Mouse (Mus musculus) hindbrain, embryonic 14.5 days (tissue): ENCODE results near the gene Chek1. TPM values are rescaled to one million over a fixed set of nuclear protein-coding genes. Genes with fewer than 3 reads are reported as not detected.

Source experiments
- ATAC-seq: fragments of 200-750 bp; cut with Nextera tagmentation; 2 replicates; pipeline ENCODE4 v1.8.0; 2017; ENCODE audit warnings: moderate number of reproducible peaks, mild to moderate bottlenecking, moderate TSS enrichment, moderate library complexity; ENCODE audit not compliant: low FRiP score
- DNase-seq: peaks from one replicate; pipeline ENCODE4 v3.0.0-alpha.2; 2015; ENCODE audit warnings: low spot score
- H3K27ac ChIP-seq: fragments of 300-500 bp; sonication (generic); 2 replicates; pipeline ENCODE4 v1.5.1; 2014; ENCODE audit warnings: mild to moderate bottlenecking, moderate library complexity
- H3K27me3 ChIP-seq: fragments of 300-500 bp; sonication (generic); 2 replicates; pipeline ENCODE4 v1.6.1; 2014; ENCODE audit warnings: mild to moderate bottlenecking, low read length, mixed read lengths; ENCODE audit not compliant: control insufficient read depth, insufficient read depth
- H3K36me3 ChIP-seq: fragments of 300-500 bp; sonication (generic); replicated peaks from 2 replicates; pipeline ENCODE4 v1.6.1; 2014; ENCODE audit not compliant: control insufficient read depth, insufficient read depth
- H3K4me1 ChIP-seq: fragments of 300-500 bp; sonication (generic); replicated peaks from 2 replicates; pipeline ENCODE4 v1.6.1; 2014; ENCODE audit warnings: antibody characterized with exemption, low read length, mixed read lengths; ENCODE audit not compliant: control insufficient read depth, insufficient read depth
- H3K4me2 ChIP-seq: fragments of 300-500 bp; sonication (generic); replicated peaks from 2 replicates; pipeline ENCODE4 v1.6.1; 2014; ENCODE audit warnings: mild to moderate bottlenecking, moderate library complexity
- H3K4me3 ChIP-seq: fragments of 300-500 bp; sonication (generic); replicated peaks from 2 replicates; pipeline ENCODE4 v1.5.1; 2014; ENCODE audit warnings: mild to moderate bottlenecking, low read length
- H3K9ac ChIP-seq: fragments of 300-500 bp; sonication (generic); 2 replicates; pipeline ENCODE4 v1.6.1; 2014
- H3K9me3 ChIP-seq: fragments of 300-500 bp; sonication (generic); 2 replicates; pipeline ENCODE4 v1.6.1; 2016; ENCODE audit warnings: low read length; ENCODE audit not compliant: control insufficient read depth
- WGBS: fragments of 180-500 bp; shearing (Covaris S2); extraction: QIAGEN DNeasy Blood & Tissue Kit; methylation state at CpG from one replicate; pipeline ENCODE4 v1.1.7; 2014; 5-methylcytosine and 5-hydroxymethylcytosine counted together
- polyA plus RNA-seq: library from polyadenylated mRNA; unstranded; fragments of >200 nt; fragmentation: Nextera tagmentation; extraction: Ambion mirVana; gene quantifications from 2 replicates; pipeline ENCODE4 v1.2.1, GENCODE M21; 2014

Gene Chek1
- polyA plus RNA-seq, 1 experiment from 2014 or later, result 8.8 TPM

DNA sequence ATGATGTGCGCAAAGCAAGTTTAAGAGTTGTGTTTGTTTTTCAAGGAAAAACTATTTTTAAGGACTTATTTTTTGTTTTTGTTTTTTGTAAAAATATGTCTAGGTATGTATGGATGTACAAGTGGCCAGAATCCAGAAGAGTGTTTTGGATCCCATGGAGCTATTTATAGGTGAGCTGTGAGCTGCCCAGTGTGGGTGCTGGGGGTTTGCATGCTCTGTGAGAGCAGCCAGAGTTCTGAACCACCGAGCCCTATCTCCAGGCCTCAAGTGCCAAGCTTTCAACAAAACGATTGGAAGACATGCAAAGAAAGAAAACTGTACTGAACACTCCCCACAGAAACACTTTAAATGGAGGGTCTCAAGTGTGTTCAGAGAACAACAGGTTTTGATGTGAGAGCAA lies 20.9 kb downstream of the Chek1 start:
- Histone ChIP-seq H3K9ac (no peak overlapping the region), H3K36me3 (peaks cover 7% of the 10 kb centered on the region; the same call in 1 of the 2 replicates), H3K4me2 (no peak overlapping the region), H3K27ac (no peak overlapping the region), H3K9me3 (no peaks in the 10 kb centered on the region), H3K4me1 (no peaks in the 10 kb centered on the region), H3K4me3 (no peak overlapping the region), H3K27me3 (no peaks in the 10 kb centered on the region)
- 93% methylated on average over 3 of the region's 3 CpGs for WGBS
- ATAC-seq, result no peak
- DNase-seq, result no peak

DNA sequence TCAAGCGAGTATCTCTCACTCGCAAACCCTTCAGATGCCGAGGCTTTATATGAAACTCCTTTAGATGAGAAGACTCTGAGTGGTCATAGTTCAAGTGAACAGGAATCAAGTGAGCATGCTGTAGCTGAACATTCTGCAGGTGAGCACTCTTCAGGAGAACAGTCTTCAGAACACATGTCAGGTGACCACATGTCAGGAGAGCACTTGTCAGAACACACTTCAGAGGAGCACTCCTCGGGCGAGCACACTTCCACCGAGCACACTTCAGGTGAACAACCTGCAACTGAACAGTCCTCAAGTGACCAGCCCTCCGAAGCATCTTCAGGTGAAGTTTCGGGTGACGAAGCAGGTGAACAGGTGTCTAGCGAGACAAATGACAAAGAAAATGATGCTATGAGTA lies 32.6 kb downstream of the Chek1 start:
- 92% methylated on average over 10 of the region's 10 CpGs for WGBS
- H3K27me3 ChIP-seq, result no peaks in the 10 kb centered on the region
- no peak for ATAC-seq
- DNase-seq, result no peak
- H3K27ac ChIP-seq, result no peak overlapping the region
- no peak overlapping the region for H3K4me3 ChIP-seq
- H3K4me2 ChIP-seq, result no peak overlapping the region
- H3K9me3 ChIP-seq, result no peaks in the 10 kb centered on the region
- H3K9ac ChIP-seq, result no peak overlapping the region
- no peaks in the 10 kb centered on the region for H3K36me3 ChIP-seq
- H3K4me1 ChIP-seq, result no peaks in the 10 kb centered on the region

DNA sequence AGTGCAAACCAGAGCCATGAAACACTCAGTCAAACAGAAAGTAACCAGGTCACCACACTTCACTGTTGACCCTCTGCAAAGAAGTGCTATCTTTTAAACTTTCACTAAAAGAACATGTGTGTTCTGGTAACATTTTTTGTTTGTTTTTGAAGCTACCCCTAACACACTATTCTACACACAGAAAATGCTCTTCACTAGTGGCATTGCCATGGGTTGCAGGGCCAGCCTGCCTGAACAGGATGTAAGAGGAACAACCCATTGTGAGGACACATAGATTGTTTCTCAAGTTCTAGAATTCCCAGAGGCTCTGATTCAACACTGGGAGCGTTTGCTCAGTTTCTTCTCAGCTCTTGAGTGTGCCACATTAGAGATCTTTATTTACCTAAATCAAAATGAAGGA lies 33.9 kb downstream of the Chek1 start, which contains the start of gene Acrv1:
Gene Acrv1 (plus strand): TSS at position 301 of the 400 bp plus-strand sequence.
- no peaks in the 10 kb centered on the region for H3K9me3 ChIP-seq
- H3K9ac ChIP-seq, result no peak within 1 kb of the TSS
- no peak for DNase-seq
- no peak within 1 kb of the TSS for H3K4me2 ChIP-seq
- no peak within 1 kb of the TSS for H3K27ac ChIP-seq
- H3K36me3 ChIP-seq, result no peaks in the 10 kb centered on the region
- ATAC-seq, result no peak
- no peaks in the 10 kb centered on the region for H3K4me1 ChIP-seq
- 85% methylated on average over 1 of the region's 1 CpGs for WGBS
- H3K27me3 ChIP-seq, result no peaks in the 10 kb centered on the region
- H3K4me3 ChIP-seq, result no peak within 1 kb of the TSS

GRCm38 (mm10) chr9:36687329-36687728 lies 39.5 kb downstream of the Chek1 start:
- H3K27me3 ChIP-seq, result no peaks in the 10 kb centered on the region
- H3K4me1 ChIP-seq, result no peaks in the 10 kb centered on the region
- ATAC-seq (no peak), DNase-seq (no peak)
- no peak overlapping the region for H3K9ac ChIP-seq
- no peaks in the 10 kb centered on the region for H3K9me3 ChIP-seq
- H3K36me3 ChIP-seq, result no peaks in the 10 kb centered on the region
- no peak overlapping the region for H3K4me2 ChIP-seq
- no peak overlapping the region for H3K27ac ChIP-seq
- H3K4me3 ChIP-seq, result no peak overlapping the region

GRCm38 (mm10) chr9:36681424-36681823 lies 45.4 kb downstream of the Chek1 start:
- Histone ChIP-seq H3K27ac (no peak overlapping the region), H3K9ac (no peak overlapping the region), H3K27me3 (no peaks in the 10 kb centered on the region), H3K9me3 (no peaks in the 10 kb centered on the region), H3K36me3 (no peaks in the 10 kb centered on the region), H3K4me1 (no peaks in the 10 kb centered on the region), H3K4me2 (no peak overlapping the region), H3K4me3 (no peak overlapping the region)
- ATAC-seq (no peak), DNase-seq (no peak)
- WGBS, result 76% methylated on average over 2 of the region's 2 CpGs

Other genes starting within 250 kb of the Chek1 start
- gene Gm5615, start 185.1 kb downstream of the Chek1 start, polyA plus RNA-seq, result not detected in 2 replicates
- not detected in 2 replicates for gene Gm17689, start 144.4 kb downstream of the Chek1 start, polyA plus RNA-seq
- gene A630095E13Rik, start 83.7 kb downstream of the Chek1 start, polyA plus RNA-seq, result not detected in 2 replicates
- gene Acrv1, start 33.8 kb downstream of the Chek1 start, polyA plus RNA-seq, result not detected in 2 replicates
- 79.8 and 95.3 TPM in 2 replicates for gene Stt3a, start 40.6 kb upstream of the Chek1 start, polyA plus RNA-seq
- gene Ei24, start 70.3 kb upstream of the Chek1 start, polyA plus RNA-seq, result 73.6 and 88.3 TPM in 2 replicates
- gene Fez1, start 94.8 kb upstream of the Chek1 start, polyA plus RNA-seq, result 549 and 551 TPM in 2 replicates